Mouse (Mus musculus): ENCODE measurements around the gene Mllt1. TPM values are rescaled to one million over a fixed set of nuclear protein-coding genes. Genes with fewer than 3 reads are reported as not detected.

The Mllt1 gene
- total and polyA plus RNA-seq, 3 experiments = 25.0 to 63.0 TPM; not detected in 1

- TF ChIP-seq EP300 (IDR thresholded peaks at IDR 0.05; ENCODE audit: low read depth in 1 of 2, low read length in 2 of 2) (peak; percentile 39 to 48; a peak in 2 of 4 replicates), TCF12 (IDR thresholded peaks at IDR 0.05; ENCODE audit: low read depth, low read length) (peak; percentile 35; the same call in 1 of the 2 replicates), NELFE (IDR thresholded peaks at IDR 0.05; ENCODE audit: low read depth, low read length) (no peak), MYC (IDR thresholded peaks at IDR 0.05; ENCODE audit: low read depth, low read length) (no peak), TAL1 (IDR thresholded peaks at IDR 0.05; ENCODE audit: low read length) (peak; percentile 32; the same call in 1 of the 2 replicates), TBP (IDR thresholded peaks at IDR 0.05; ENCODE audit: low read depth, low read length) (no peak), ETS1 (IDR thresholded peaks at IDR 0.05; ENCODE audit: low read depth, low read length) (peak; percentile 10; the same call in 1 of the 2 replicates), GATA1 (IDR thresholded peaks at IDR 0.05; ENCODE audit: low read depth, low read length) (0 out of 2 replicates have a peak, but pooled peaks have one; percentile 18), NRF1 (IDR thresholded peaks at IDR 0.05; ENCODE audit: insufficient read depth, low read depth, low read length, poor library complexity, severe bottlenecking) (0 out of 2 replicates have a peak, but pooled peaks have one; percentile 7), ZNF384 (IDR thresholded peaks at IDR 0.05; ENCODE audit: low read depth, low read length) (peak; percentile 84)
- Histone ChIP-seq H3K9me3 (replicated peaks; ENCODE audit: insufficient read depth, low read length) (no peaks in the 10 kb centered on the region), H3K27me3 (ENCODE audit: control insufficient read depth in 1 of 2, insufficient read depth in 2 of 2, low read length in 2 of 2) (no peaks in the 10 kb centered on the region), H3K4me3 (ENCODE audit: control insufficient read depth in 1 of 2, insufficient read depth in 1 of 2, low read depth in 2 of 2, low read length in 2 of 2) (no peak overlapping the region), H3K36me3 (ENCODE audit: control insufficient read depth in 1 of 2, insufficient read depth in 2 of 2, low read length in 2 of 2) (peaks cover 7 to 18% of the 10 kb centered on the region in 2 experiments), H3K9ac (ENCODE audit: control insufficient read depth, low read depth, low read length, poor library complexity, severe bottlenecking) (no peak overlapping the region), H3K4me1 (ENCODE audit: control insufficient read depth in 1 of 2, insufficient read depth in 2 of 2, low read length in 2 of 2) (peaks cover 10 to 29% of the 10 kb centered on the region in 2 experiments), H3K27ac (ENCODE audit: control insufficient read depth, low read depth, low read length) (no peak overlapping the region), H3K79me2 (ENCODE audit: control insufficient read depth, insufficient read depth, low read length, poor library complexity) (peaks cover 22% of the 10 kb centered on the region)
- peak; percentile 37 for DNase-seq (ENCODE audit: low read depth, low spot score)
Measured at GRCm38 (mm10) chr17:56925998-56926397, 9.2 kb downstream of the Mllt1 start.

DNA sequence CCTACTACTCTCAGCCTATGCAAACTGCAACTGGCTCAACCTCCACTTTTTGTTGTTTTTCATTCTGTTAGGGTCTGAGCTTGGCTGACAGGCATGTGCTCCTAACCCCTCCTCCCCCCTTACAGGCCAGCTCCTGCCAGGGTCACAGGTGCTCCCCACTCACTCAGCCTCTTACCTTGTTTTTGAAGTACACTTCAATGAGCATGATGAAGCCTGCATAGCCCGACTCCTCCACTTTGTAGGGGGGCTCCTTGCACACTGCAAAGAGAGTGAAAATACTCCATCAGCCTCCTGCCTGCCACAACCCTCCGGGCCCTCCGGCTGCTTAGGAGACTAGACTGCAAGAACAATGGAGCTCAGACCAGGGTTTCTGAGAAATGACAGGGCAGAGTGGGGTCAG lies 15.5 kb downstream of the Mllt1 start:
- Histone ChIP-seq H3K4me1 (ENCODE audit: control insufficient read depth in 1 of 2, insufficient read depth in 2 of 2, low read length in 2 of 2) (no peaks in the 10 kb centered on the region), H3K79me2 (ENCODE audit: control insufficient read depth, insufficient read depth, low read length, poor library complexity) (no peaks in the 10 kb centered on the region), H3K9ac (ENCODE audit: control insufficient read depth, low read depth, low read length, poor library complexity, severe bottlenecking) (no peak overlapping the region), H3K4me3 (ENCODE audit: control insufficient read depth in 1 of 2, insufficient read depth in 1 of 2, low read depth in 2 of 2, low read length in 2 of 2) (no peak overlapping the region), H3K9me3 (replicated peaks; ENCODE audit: insufficient read depth, low read length) (no peaks in the 10 kb centered on the region), H3K27ac (ENCODE audit: control insufficient read depth, low read depth, low read length) (no peak overlapping the region), H3K27me3 (ENCODE audit: control insufficient read depth in 1 of 2, insufficient read depth in 2 of 2, low read length in 2 of 2) (no peaks in the 10 kb centered on the region), H3K36me3 (ENCODE audit: control insufficient read depth in 1 of 2, insufficient read depth in 2 of 2, low read length in 2 of 2) (peaks cover 0 to 7% of the 10 kb centered on the region in 2 experiments; a peak in 2 of 4 replicates)
- TF ChIP-seq GABPA (IDR thresholded peaks at IDR 0.05; ENCODE audit: low read depth, low read length) (no peak), ZMIZ1 (IDR thresholded peaks at IDR 0.05; ENCODE audit: low read depth, low read length) (no peak), ETS1 (IDR thresholded peaks at IDR 0.05; ENCODE audit: low read depth, low read length) (no peak), RCOR1 (IDR thresholded peaks at IDR 0.05; ENCODE audit: low read depth, low read length) (no peak), ZKSCAN1 (IDR thresholded peaks at IDR 0.05; ENCODE audit: low read depth, low read length) (no peak), NRF1 (IDR thresholded peaks at IDR 0.05; ENCODE audit: insufficient read depth, low read depth, low read length, poor library complexity, severe bottlenecking) (no peak), POLR2AphosphoS5 (IDR thresholded peaks at IDR 0.05; ENCODE audit: borderline replicate concordance, low read depth, low read length) (no peak), MXI1 (IDR thresholded peaks at IDR 0.05; ENCODE audit: low read depth, low read length) (no peak), USF2 (IDR thresholded peaks at IDR 0.05; ENCODE audit: borderline replicate concordance in 1 of 2, insufficient read depth in 1 of 2, low read depth in 1 of 2, low read length in 2 of 2) (no peak), CHD1 (IDR thresholded peaks at IDR 0.05; ENCODE audit: low read depth, low read length) (no peak), UBTF (IDR thresholded peaks at IDR 0.05; ENCODE audit: borderline replicate concordance, insufficient read depth, low read depth, low read length) (no peak), EP300 (IDR thresholded peaks at IDR 0.05; ENCODE audit: low read depth in 1 of 2, low read length in 2 of 2) (no peak), MEF2A (IDR thresholded peaks at IDR 0.05; ENCODE audit: extremely low read depth, insufficient replicate concordance, low read depth, low read length, poor library complexity, severe bottlenecking) (no peak), MAZ (IDR thresholded peaks at IDR 0.05; ENCODE audit: low read depth, low read length) (no peak)
- no peak for DNase-seq (ENCODE audit: low read depth, low spot score)
